Mouse (Mus musculus) bone marrow, adult 2 months (tissue): ENCODE data around the gene Erg. TPM values are rescaled to one million over a fixed set of nuclear protein-coding genes. Genes with fewer than 3 reads are reported as not detected.

Source experiments
- H3K27ac ChIP-seq: fragments of 200-500 bp; 2 replicates; pipeline ENCODE4 v1.5.1; 2012; ENCODE audit warnings: low read depth, mild to moderate bottlenecking, control low read depth, inconsistent platforms, low read length; ENCODE audit not compliant: control insufficient read depth, poor library complexity, insufficient read depth
- H3K4me1 ChIP-seq: fragments of 200-500 bp; 2 replicates; pipeline ENCODE4 v1.6.1; 2011; ENCODE audit warnings: low read length; ENCODE audit not compliant: control insufficient read depth, insufficient read depth
- H3K4me3 ChIP-seq: fragments of 200-500 bp; replicated peaks from 2 replicates; pipeline ENCODE3; 2011; ENCODE audit warnings: mild to moderate bottlenecking, low read depth, low read length, control low read depth; ENCODE audit not compliant: control insufficient read depth
- CTCF ChIP-seq: fragments of 200-500 bp; IDR thresholded peaks from 2 replicates; pipeline ENCODE4 v1.5.1; 2011; ENCODE audit warnings: low read length, control low read depth; ENCODE audit not compliant: control insufficient read depth, insufficient read depth
- POLR2A ChIP-seq: fragments of 200-500 bp; IDR thresholded peaks from 2 replicates; pipeline ENCODE4 v1.6.1; 2011; ENCODE audit warnings: low read depth, mild to moderate bottlenecking, control low read depth, low read length, borderline replicate concordance; ENCODE audit not compliant: control insufficient read depth
- WGBS: fragments of 180-500 bp; shearing (Covaris S2); methylation state at CpG from one replicate; pipeline ENCODE4 v1.1.7; 2018; 5-methylcytosine and 5-hydroxymethylcytosine counted together
- polyA plus RNA-seq: library from polyadenylated mRNA; stranded (reverse); fragments of >200 nt; gene quantifications from 2 replicates; pipeline ENCODE4 v1.2.4, GENCODE M21; 2011; ENCODE audit warnings: low replicate concordance; ENCODE audit not compliant: missing spikeins, insufficient read depth, insufficient read length

The Erg gene
- polyA plus RNA-seq, 1 experiment, result 12.3 TPM

DNA sequence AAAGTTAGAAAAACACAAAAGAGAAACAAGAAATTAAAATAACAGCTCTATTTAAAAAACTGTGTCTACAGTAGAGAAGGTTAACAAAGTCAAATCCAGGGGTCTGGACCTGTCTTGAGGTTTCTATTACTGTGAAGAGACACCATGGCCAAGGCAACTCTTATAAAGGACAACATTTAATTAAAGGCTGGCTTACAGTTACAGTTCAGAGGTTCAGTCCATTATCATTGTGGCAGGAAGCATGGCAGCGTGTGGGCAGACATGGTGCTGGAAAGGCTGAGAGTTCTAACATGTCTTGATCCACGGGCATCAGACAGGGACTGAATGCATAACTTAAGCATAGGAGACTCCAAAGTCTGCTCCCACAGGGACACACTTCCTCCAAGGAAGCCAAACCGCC, 111.4 kb downstream of the Erg start:
- Histone ChIP-seq H3K4me3 (no peak overlapping the region), H3K27ac (no peak overlapping the region), H3K4me1 (no peaks in the 10 kb centered on the region; the same call in 1 of the 2 replicates)
- WGBS, result 81% methylated on average over 3 of the region's 3 CpGs
- TF ChIP-seq CTCF, result no peak
- no peak for TF ChIP-seq POLR2A

DNA sequence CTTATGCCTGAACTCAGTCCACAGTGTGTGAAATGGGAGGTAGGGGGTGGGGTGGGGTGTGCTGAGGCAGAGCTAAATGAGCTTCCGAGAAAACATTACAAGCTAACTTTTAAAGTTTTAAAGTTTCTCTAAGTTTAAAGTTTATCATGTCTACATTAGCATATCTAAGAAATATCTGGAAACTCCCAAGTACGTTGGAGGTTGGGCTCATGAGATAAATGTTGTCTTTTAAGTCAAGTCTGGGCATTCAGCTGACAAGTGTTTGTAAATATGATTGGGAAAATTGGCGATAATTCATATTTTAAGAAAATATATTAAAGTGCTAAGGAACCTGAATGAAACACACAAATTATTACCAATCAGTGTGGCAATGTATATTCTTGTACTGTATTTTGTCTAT, 112.4 kb downstream of the Erg start:
- no peak overlapping the region for H3K4me3 ChIP-seq
- H3K4me1 ChIP-seq, result no peaks in the 10 kb centered on the region; the same call in 1 of the 2 replicates
- H3K27ac ChIP-seq, result no peak overlapping the region
- 69% methylated on average over 3 of the region's 3 CpGs for WGBS
- TF ChIP-seq CTCF (no peak), POLR2A (no peak)

DNA sequence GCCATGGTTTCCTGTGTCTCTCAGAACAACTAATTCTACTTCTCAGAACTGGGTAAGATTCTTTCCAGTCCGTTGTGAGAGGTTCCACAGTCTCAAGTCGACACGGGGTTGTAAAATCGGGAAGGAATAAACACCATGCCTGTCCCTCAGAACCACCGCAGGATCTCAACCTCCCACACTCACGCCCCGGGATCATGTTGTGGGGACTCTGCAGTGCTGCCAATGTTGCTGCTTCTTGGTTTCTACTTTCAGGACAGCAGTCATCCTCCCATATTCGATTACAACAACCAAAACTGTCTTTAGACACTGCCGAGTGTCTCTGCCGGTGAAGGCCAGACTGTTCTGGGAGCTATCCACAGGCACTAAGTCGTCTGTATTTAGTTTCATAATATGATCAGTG, 113.6 kb downstream of the Erg start:
- no peak overlapping the region for H3K27ac ChIP-seq
- no peak overlapping the region for H3K4me3 ChIP-seq
- 86% methylated on average over 11 of the region's 11 CpGs for WGBS
- H3K4me1 ChIP-seq, result no peaks in the 10 kb centered on the region; the same call in 1 of the 2 replicates
- TF ChIP-seq CTCF (no peak), POLR2A (no peak)

DNA sequence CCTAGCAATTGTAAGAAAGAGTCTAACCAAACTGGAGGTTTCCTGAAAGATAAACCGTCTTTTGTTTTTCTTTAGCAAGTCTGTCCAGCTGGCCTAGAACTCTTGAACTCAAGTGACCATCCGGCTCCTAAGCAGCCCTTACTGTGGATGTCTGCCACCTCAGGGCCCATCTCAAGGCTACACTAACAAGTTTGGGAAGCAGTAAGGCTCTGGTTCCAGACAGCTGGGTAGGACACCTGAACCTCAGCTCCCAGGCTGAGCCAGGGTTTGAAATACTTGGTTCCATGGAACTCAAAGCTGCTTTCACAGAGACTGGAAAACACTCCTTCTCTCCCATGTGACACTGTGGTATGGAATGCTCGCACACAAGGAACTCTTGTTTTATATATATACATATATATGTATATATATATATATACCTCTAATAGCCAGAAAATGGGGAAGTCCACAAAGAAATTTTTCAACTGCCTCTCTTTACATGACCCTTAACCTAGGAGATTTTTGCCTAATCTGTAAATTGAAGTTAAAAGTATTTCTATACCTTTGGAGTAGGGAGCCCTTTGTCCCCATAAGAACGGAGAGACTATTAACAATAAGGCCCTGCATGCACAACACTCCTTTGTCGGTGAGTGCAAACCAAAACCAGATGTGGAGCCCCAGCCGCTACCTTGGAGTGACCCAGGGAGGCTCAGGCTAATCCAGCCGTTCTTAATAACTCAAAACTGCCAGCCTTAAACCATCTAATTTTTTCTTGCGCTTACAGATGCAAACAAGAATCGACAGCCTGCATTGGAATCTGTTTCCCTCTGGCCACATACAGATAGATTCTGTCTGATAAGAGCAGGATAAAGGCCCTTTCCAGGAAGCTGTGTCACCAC, 116.9 kb downstream of the Erg start:
- no peaks in the 10 kb centered on the region; the same call in 1 of the 2 replicates for H3K4me1 ChIP-seq

DNA sequence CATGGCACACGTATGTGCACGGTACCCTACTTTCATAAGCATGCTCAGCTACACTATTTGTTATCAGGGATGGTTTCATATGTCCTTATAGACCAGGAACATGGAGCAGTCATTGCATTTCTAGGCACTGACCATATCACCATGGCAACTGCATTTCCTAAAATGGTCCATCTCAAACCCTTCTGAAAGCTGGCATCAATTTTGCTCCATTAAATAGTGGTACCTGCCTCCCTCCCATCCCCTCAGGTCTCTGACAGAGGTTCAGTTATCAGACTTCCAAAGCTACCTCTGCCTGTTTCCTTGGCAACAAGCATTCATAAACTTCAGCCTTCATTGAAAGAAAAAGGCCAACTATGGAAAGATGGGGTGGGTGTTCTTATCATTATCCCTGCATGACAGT, 118.5 kb downstream of the Erg start:
- Histone ChIP-seq H3K27ac (no peak overlapping the region), H3K4me1 (no peaks in the 10 kb centered on the region; the same call in 1 of the 2 replicates), H3K4me3 (no peak overlapping the region)
- 87% methylated on average over 2 of the region's 2 CpGs for WGBS
- no peak for TF ChIP-seq CTCF
- no peak for TF ChIP-seq POLR2A

More for the DNA sequence above, 116.9 kb downstream of the Erg start:
- WGBS, result 75% methylated on average over 9 of the region's 9 CpGs
- TF ChIP-seq POLR2A, result no peak
- no peak for TF ChIP-seq CTCF
- Histone ChIP-seq H3K27ac (no peak overlapping the region), H3K4me3 (no peak overlapping the region)

DNA sequence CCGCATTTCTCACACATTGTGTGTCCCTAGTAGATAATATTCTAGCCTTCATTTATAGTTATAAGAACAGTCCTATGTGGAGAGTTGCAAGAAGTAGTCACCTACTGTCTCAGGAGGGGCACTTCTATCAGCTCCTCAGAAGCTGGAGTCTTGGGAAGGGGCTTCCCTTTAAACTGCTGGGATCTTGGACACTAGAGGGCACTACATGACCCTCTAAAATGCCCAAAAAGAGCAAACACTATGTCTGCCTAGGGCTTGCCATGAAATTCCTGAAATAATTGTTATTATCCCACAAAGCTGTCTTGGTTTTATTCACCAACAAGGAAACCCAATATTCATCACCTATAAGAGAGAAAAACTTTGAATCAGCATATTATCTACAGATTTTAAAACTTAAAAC, 119.8 kb downstream of the Erg start:
- WGBS, result 87% methylated on average over 1 of the region's 1 CpGs
- Histone ChIP-seq H3K27ac (no peak overlapping the region), H3K4me3 (no peak overlapping the region), H3K4me1 (no peaks in the 10 kb centered on the region; the same call in 1 of the 2 replicates)
- TF ChIP-seq POLR2A, result no peak
- TF ChIP-seq CTCF, result no peak

DNA sequence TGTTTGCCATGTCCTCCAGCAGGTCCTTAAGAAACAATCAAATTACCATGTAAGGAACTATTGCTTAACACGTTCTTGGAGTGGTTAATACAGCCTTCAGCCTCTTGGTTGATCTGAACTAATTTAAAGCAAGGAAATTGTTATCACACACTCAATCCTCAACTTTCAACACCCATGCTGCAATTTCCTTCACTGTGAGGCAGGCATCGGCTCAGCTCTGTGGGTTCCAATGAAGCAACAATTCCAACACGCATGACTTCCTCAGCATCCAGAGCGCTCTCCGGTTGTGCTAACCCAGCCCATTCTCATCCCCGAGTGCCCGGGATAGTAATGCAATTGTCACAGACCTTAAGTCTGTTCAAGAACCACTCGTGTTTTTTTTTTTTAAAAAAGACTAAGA, 121.8 kb downstream of the Erg start:
- WGBS, result 35% methylated on average over 8 of the region's 8 CpGs
- Histone ChIP-seq H3K4me3 (no peak overlapping the region), H3K4me1 (no peaks in the 10 kb centered on the region; the same call in 1 of the 2 replicates), H3K27ac (no peak overlapping the region)
- TF ChIP-seq CTCF (no peak), POLR2A (no peak)

DNA sequence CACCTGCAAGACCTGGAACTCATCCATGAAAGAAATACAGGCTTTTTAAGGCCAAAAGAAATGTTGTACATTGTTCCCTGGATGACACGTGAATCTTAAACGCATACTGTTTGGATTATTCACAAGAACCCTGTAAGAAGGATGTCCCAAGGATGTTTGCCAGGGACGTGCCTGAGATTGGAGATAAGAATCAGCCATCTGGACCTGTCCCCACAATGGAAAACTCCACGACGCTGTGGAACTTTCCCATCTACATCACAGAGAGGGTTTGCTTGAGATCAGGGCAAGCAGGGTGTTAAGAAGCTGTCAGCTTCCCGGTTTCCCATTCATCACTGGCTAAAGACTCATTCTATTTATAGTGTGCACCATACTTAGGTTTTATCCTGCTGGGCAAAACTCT, 122.6 kb downstream of the Erg start:
- WGBS, result 33% methylated on average over 6 of the region's 6 CpGs
- TF ChIP-seq POLR2A (no peak), CTCF (no peak)
- Histone ChIP-seq H3K4me1 (no peaks in the 10 kb centered on the region; the same call in 1 of the 2 replicates), H3K4me3 (no peak overlapping the region), H3K27ac (no peak overlapping the region)

DNA sequence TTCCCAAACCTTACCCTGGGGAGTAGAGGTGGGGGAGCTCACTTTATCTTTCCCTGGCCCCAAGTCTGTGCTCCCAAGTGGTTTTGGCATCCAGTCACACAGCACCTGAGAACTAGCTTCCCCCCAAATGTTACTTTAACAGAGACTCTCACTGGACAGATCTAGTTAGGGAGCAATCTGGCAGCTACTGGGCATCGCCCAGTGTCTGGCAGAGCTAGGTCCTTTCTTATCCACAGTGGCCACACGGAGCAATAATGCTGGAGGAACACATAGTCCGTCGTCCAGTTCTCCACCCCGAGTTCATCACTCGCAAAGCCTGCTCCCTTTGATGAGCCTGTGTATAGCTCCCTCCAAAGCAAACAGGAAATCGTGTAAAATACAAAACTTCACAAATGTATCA, 124.5 kb downstream of the Erg start:
- TF ChIP-seq CTCF (no peak), POLR2A (no peak)
- H3K27ac ChIP-seq, result no peak overlapping the region
- H3K4me1 ChIP-seq, result no peaks in the 10 kb centered on the region; the same call in 1 of the 2 replicates
- WGBS, result 63% methylated on average over 7 of the region's 7 CpGs
- no peak overlapping the region for H3K4me3 ChIP-seq
